Mouse (Mus musculus) lung, embryonic 16.5 days (tissue): ENCODE data around the gene Ston2. TPM values are rescaled to one million over a fixed set of nuclear protein-coding genes. Genes with fewer than 3 reads are reported as not detected.
A peak's percentile ranks its signal among the peaks of the same experiment; 100 is the strongest.
"Not testable (repeated sequence)": the region's sequence is repeated elsewhere in the genome, so short reads cannot be mapped to it uniquely, and the experiment has no call there.

Experiments
- ATAC-seq: fragments of 200-750 bp; cut with Nextera tagmentation; 2 replicates; pipeline ENCODE4 v1.8.0; 2017; ENCODE audit warnings: low read depth, mild to moderate bottlenecking, moderate library complexity
- H3K27ac ChIP-seq: fragments of 300-500 bp; sonication (generic); 2 replicates; pipeline ENCODE4 v1.5.1; 2014; ENCODE audit warnings: mild to moderate bottlenecking, control low read depth, low read length
- H3K27me3 ChIP-seq: fragments of 300-500 bp; sonication (generic); 2 replicates; pipeline ENCODE4 v1.6.1; 2014; ENCODE audit warnings: low read depth, low read length, mixed read lengths; ENCODE audit not compliant: control insufficient read depth, insufficient read depth
- H3K36me3 ChIP-seq: fragments of 300-500 bp; sonication (generic); 2 replicates; pipeline ENCODE4 v1.6.1; 2014; ENCODE audit warnings: low read length; ENCODE audit not compliant: control insufficient read depth, insufficient read depth
- H3K4me1 ChIP-seq: fragments of 300-500 bp; sonication (generic); replicated peaks from 2 replicates; pipeline ENCODE4 v1.6.1; 2014; ENCODE audit warnings: low read length, mixed read lengths; ENCODE audit not compliant: control insufficient read depth, insufficient read depth
- H3K4me2 ChIP-seq: fragments of 300-500 bp; sonication (generic); 2 replicates; pipeline ENCODE4 v1.6.1; 2014; ENCODE audit warnings: low read depth, low read length, control low read depth
- H3K4me3 ChIP-seq: fragments of 300-500 bp; sonication (generic); 2 replicates; pipeline ENCODE4 v1.5.1; 2014; ENCODE audit warnings: mild to moderate bottlenecking, low read length, control low read depth
- H3K9ac ChIP-seq: fragments of 300-500 bp; sonication (generic); 2 replicates; pipeline ENCODE4 v1.6.1; 2014; ENCODE audit warnings: low read length, control low read depth
- H3K9me3 ChIP-seq: fragments of 300-500 bp; sonication (generic); 2 replicates; pipeline ENCODE4 v1.6.1; 2016; ENCODE audit warnings: low read length; ENCODE audit not compliant: control insufficient read depth
- WGBS: fragments of 180-500 bp; shearing (Covaris S2); extraction: QIAGEN DNeasy Blood & Tissue Kit; methylation state at CpG from one replicate; pipeline ENCODE4 v1.1.7; 2014; 5-methylcytosine and 5-hydroxymethylcytosine counted together
- polyA plus RNA-seq: library from polyadenylated mRNA; unstranded; fragments of >200 nt; fragmentation: Nextera tagmentation; extraction: Ambion mirVana; gene quantifications from 2 replicates; pipeline ENCODE4 v1.2.1, GENCODE M21; 2015

Ston2 gene
- polyA plus RNA-seq, 1 experiment from 2014 or later: 7.5 TPM

DNA sequence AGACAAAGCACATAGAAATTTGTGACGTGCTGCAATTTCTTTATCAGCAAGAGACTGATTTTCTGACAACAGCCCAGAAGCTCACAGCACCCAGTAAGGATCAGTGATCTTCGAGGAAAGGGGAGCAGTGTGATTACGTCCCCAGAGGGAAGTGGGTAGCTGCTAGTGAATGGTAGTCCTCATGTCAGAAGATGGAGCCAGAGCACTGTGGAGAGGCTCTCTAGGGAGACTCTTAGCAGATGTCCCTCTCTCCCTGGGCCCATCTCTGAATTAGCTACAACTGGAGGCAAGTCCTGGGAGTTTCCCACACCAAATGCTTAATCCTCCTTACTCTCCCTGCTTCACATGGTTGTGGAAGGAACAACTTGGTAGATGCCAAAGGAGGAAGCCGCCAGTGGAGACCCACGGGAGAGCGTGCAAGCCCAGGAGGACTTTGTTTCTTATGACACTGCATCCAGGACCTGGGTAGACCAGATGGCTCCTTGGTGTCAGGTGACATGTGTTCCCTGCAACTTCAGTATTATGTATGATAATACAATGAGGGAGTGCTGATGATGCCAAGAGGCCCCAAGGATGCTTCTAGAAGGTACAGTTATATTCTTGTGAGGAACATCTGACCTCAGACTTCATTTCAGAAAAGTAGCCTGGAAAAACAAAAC lies 10.7 kb upstream of the Ston2 start:
- Histone ChIP-seq H3K36me3 (no peaks in the 10 kb centered on the region), H3K9me3 (no peaks in the 10 kb centered on the region), H3K4me1 (no peaks in the 10 kb centered on the region), H3K4me2 (no peak overlapping the region), H3K27me3 (no peaks in the 10 kb centered on the region), H3K9ac (no peak overlapping the region), H3K4me3 (no peak overlapping the region), H3K27ac (no peak overlapping the region)
- WGBS: 74% methylated on average over 6 of the region's 6 CpGs
- no peak for ATAC-seq

DNA sequence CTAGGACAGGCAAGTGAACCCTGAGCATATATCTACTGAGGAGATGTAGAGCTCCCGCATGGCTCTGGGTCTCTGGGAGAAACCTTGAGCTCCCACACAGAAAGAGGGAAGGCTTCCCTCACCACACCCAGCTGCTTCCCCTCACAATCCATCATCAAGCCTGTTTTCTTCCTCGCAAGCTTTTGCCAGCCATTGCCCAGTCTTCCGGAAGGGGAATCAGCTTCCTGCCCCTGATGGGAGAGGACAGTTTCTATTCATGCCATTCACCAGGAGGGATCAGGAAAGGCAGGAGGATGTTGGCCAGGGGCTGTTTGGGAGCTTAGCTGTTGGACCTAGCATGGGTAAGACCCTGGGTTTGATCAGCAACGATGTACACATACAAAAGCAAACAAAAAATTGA lies 8.6 kb upstream of the Ston2 start:
- Histone ChIP-seq H3K36me3 (no peaks in the 10 kb centered on the region), H3K4me1 (no peaks in the 10 kb centered on the region), H3K9me3 (no peaks in the 10 kb centered on the region), H3K27me3 (no peaks in the 10 kb centered on the region), H3K27ac (no peak overlapping the region), H3K4me3 (no peak overlapping the region), H3K4me2 (no peak overlapping the region), H3K9ac (no peak overlapping the region)
- ATAC-seq: peak; percentile 75
- 57% methylated on average over 4 of the region's 4 CpGs for WGBS

DNA sequence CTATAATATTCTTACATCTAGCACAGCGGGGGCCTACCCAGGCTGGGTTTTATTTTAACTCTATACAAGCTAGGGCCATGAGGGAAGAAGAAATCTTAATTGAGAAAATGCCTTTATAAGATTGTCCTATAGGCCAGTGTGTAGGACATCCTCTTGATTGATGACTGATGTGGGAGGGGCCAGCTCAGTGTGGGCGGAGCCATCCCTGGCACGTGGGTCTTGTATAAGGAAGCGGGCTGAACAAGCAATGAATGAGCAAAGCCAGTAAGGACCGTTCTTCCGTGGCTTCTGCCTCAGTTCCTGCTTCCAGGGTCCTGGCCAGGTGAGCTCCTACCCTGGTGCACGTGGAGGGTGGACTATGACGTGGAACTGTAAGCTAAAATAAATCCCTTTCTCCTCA lies 5.1 kb upstream of the Ston2 start:
- Histone ChIP-seq H3K9me3 (no peaks in the 10 kb centered on the region), H3K27ac (no peak overlapping the region), H3K4me2 (no peak overlapping the region), H3K4me3 (no peak overlapping the region), H3K4me1 (no peaks in the 10 kb centered on the region), H3K36me3 (no peaks in the 10 kb centered on the region), H3K27me3 (no peaks in the 10 kb centered on the region), H3K9ac (no peak overlapping the region)
- ATAC-seq: no peak
- 72% methylated on average over 8 of the region's 8 CpGs for WGBS

DNA sequence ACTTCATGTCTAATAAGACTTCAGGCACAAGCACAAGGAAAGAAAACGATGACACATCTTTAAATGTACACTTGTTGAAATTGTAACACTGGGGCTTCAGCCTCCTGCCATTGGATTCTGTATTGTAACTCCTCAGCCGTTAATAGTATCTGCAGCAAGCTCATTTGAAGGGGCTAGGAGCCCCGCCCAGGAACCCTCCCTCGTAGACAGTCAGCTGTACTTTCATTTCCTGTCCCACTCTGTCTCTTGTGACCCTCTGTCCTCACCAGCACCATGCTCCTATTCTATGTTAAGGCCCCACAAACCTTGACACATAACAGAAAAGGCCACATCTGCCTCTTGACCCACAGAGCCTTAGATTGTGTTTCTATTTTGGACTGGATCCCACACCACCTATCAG lies 3.6 kb upstream of the Ston2 start:
- 54% methylated on average over 4 of the region's 4 CpGs for WGBS
- Histone ChIP-seq H3K4me1 (peaks cover 3% of the 10 kb centered on the region; the same call in 1 of the 2 replicates), H3K9ac (no peak overlapping the region), H3K4me2 (no peak overlapping the region), H3K36me3 (no peaks in the 10 kb centered on the region), H3K27me3 (no peaks in the 10 kb centered on the region), H3K9me3 (no peaks in the 10 kb centered on the region), H3K4me3 (no peak overlapping the region), H3K27ac (no peak overlapping the region)
- ATAC-seq: no peak

DNA sequence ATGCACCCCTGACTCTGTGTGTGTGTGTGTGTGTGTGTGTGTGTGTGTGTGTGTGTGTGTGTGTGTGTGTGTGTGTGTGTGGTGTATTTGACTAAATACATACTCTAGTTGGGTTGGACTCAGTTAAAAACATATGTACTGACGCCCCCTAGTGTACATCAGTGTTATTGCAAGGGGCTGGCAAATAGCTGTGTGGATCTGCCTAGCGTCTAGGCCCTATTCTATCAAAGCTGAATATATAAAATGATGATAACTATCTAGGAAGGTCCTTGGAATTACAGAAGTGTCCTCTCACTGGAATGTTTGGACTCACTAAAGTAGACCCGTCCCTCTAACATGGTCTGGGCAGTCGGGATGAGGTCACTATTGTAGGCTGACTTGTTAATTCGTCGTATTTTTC lies 1.6 kb upstream of the Ston2 start:
- WGBS: 48% methylated on average over 6 of the region's 6 CpGs
- Histone ChIP-seq H3K27me3 (no peaks in the 10 kb centered on the region), H3K9ac (no peak overlapping the region), H3K4me3 (no peak overlapping the region), H3K9me3 (no peaks in the 10 kb centered on the region), H3K36me3 (no peaks in the 10 kb centered on the region), H3K4me1 (peaks cover 3% of the 10 kb centered on the region; the same call in 1 of the 2 replicates), H3K4me2 (no peak overlapping the region), H3K27ac (no peak overlapping the region)
- no peak for ATAC-seq

DNA sequence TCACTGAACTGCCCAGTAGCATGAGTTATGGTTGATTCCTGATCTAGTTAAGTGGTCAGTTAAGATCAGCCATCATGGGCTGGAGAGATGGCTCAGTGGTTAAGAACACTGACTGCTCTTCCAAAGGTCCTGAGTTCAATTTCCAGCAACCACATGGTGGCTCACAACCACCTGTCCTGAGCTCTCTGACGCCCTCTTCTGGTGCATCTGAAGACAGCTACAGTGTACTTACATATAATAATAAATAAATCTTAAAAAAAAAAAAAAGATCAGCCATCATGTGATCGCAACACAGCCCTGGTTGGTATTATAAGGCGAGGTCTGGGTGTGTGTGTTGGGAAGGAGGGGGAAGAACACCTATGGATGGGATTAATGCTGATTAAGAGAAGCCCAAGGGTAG lies 259 bp upstream of the Ston2 start:
- ATAC-seq, H3K4me1 ChIP-seq, H3K4me3 ChIP-seq, H3K4me2 ChIP-seq, H3K27me3 ChIP-seq, H3K36me3 ChIP-seq, H3K27ac ChIP-seq, H3K9ac ChIP-seq, H3K9me3 ChIP-seq: not testable (repeated sequence)
- 63% methylated on average over 3 of the region's 3 CpGs for WGBS

DNA sequence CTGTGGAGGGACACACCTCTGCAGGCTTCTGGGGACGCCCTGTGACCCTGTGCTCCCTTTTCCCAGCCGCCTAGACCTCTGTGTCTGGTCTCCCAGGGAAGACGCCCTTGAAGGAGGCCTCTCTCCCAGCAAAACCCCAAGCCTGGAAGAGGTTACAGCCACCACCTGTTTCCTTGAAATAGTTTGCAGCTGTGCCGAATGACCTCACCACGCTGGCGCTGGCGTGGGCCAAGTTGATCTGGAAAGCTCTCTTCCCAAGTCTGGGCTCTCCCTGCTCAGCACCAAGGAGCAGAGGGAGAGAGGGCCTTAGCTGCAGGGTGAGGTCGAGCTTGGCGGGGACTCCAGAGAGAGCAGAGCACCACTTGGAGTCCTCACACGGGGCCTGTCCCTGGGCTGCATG lies 1.8 kb downstream of the Ston2 start:
- H3K27ac ChIP-seq: no peak overlapping the region
- 28% methylated on average over 10 of the region's 10 CpGs for WGBS
- ATAC-seq: peak; percentile 75
- H3K4me3 ChIP-seq: no peak overlapping the region
- no peaks in the 10 kb centered on the region for H3K27me3 ChIP-seq
- no peak overlapping the region for H3K9ac ChIP-seq
- no peak overlapping the region for H3K4me2 ChIP-seq
- no peaks in the 10 kb centered on the region for H3K36me3 ChIP-seq
- peaks cover 3% of the 10 kb centered on the region; the same call in 1 of the 2 replicates for H3K4me1 ChIP-seq
- no peaks in the 10 kb centered on the region for H3K9me3 ChIP-seq

DNA sequence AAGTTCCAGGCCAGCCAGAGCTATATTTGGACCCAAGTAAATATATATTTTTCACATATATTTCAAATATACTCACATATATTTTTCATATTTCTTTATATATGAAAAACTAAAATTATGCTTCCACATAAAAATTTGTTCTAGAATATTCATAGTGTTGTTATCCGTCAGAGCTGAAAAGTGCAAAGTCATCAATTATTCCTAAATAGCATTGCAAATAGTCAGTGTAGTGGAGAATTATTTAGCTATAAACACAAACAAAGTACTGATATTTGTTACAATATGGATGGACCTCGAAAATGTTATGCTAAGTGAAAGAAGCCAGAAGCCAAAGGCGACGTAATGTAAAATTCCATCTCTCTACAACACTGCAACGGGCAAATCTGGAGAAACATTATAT lies 6.8 kb downstream of the Ston2 start:
- 85% methylated on average over 5 of the region's 5 CpGs for WGBS
- H3K4me3 ChIP-seq: no peak overlapping the region
- no peak overlapping the region for H3K9ac ChIP-seq
- H3K27me3 ChIP-seq: no peaks in the 10 kb centered on the region
- H3K4me1 ChIP-seq: no peaks in the 10 kb centered on the region; the same call in 1 of the 2 replicates
- H3K4me2 ChIP-seq: no peak overlapping the region
- no peaks in the 10 kb centered on the region for H3K36me3 ChIP-seq
- ATAC-seq: no peak
- no peaks in the 10 kb centered on the region for H3K9me3 ChIP-seq
- H3K27ac ChIP-seq: no peak overlapping the region

DNA sequence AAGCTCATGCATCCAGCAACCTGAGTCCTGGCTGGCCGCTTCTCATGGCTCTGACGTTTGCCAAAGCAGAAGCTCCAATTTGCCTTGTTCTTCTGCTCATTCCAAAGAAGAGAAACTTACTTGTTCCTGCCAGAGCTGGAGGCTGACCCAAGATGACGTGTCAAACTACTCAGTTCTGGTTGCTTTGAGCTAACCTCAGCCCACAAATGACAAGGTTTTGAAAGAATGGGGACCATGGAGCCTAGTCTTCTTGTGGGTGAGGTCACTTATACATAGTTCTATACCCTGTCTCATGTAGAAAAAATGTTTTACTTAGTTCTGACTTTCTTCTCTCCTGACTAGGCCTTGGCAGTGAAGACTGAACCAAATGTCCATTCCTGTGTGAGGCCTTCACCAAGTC lies 7.7 kb downstream of the Ston2 start:
- H3K9ac ChIP-seq: no peak overlapping the region
- ATAC-seq: no peak
- no peaks in the 10 kb centered on the region; the same call in 1 of the 2 replicates for H3K4me1 ChIP-seq
- H3K4me2 ChIP-seq: no peak overlapping the region
- H3K27ac ChIP-seq: no peak overlapping the region
- no peaks in the 10 kb centered on the region for H3K9me3 ChIP-seq
- H3K4me3 ChIP-seq: no peak overlapping the region
- H3K36me3 ChIP-seq: no peaks in the 10 kb centered on the region
- H3K27me3 ChIP-seq: no peaks in the 10 kb centered on the region
- 82% methylated on average over 3 of the region's 3 CpGs for WGBS

DNA sequence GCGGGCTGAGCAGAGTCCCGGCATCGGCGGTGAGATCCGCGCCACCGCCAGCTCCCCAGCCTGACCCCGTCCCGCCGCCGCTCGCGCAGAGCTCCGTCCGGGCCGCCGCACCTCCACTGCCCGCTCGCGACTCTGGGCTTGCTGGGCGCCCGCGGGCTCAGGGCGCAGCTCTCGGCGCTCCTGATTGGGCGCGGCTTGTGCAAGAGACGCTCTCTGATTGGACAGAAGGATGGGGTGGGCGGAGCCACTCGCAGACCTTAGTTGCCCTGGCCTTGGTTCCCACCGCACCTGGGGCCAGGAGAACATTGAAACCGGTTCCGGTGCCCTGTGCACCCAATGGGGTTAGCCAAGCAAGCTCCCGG lies 9.2 kb downstream of the Ston2 start:
- Histone ChIP-seq H3K9ac (peak overlapping the region; percentile 70), H3K4me2 (peak overlapping the region; percentile 82), H3K36me3 (no peaks in the 10 kb centered on the region), H3K4me3 (peak overlapping the region; percentile 71), H3K27ac (peak overlapping the region; percentile 24; the same call in 1 of the 2 replicates), H3K4me1 (no peaks in the 10 kb centered on the region; the same call in 1 of the 2 replicates), H3K9me3 (no peaks in the 10 kb centered on the region), H3K27me3 (no peaks in the 10 kb centered on the region)
- WGBS: 1% methylated on average over 35 of the region's 35 CpGs
- peak; percentile 94 for ATAC-seq
